Mouse (Mus musculus): Measurements from ENCODE around the gene Etfb. TPM values are rescaled to one million over a fixed set of nuclear protein-coding genes. Genes with fewer than 3 reads are reported as not detected.
A peak's percentile ranks its signal among the peaks of the same experiment; 100 is the strongest.

Gene Etfb
- total and polyA plus RNA-seq, 2 experiments from 2014 or later: 42.9 to 148 TPM

- 0% methylated on average over 7 of the region's 13 CpGs for WGBS
- TF ChIP-seq CTCF (IDR thresholded peaks at IDR 0.05; ENCODE audit: low read depth): no peak
- no peaks in the 10 kb centered on the region for H3K9me3 ChIP-seq (ENCODE audit: low read length)
Observed at GRCm38 (mm10) chr7:43490182-43490584, 46.3 kb downstream of the Etfb start.

GRCm38 (mm10) chr7:43490861-43491260 lies 47.0 kb downstream of the Etfb start:
- Histone ChIP-seq H3K4me1 (ENCODE audit: insufficient read depth, low read length) (peaks cover 8% of the 10 kb centered on the region; the same call in 1 of the 2 replicates), H3K27ac (peak overlapping the region; percentile 82; the same call in 1 of the 2 replicates), H3K4me3 (ENCODE audit: low read length) (peak overlapping the region; percentile 78; the same call in 1 of the 2 replicates), H3K27me3 (ENCODE audit: insufficient read depth, low read length) (no peaks in the 10 kb centered on the region), H3K36me3 (ENCODE audit: insufficient read depth, low read length) (no peaks in the 10 kb centered on the region), H3K9ac (replicated peaks; ENCODE audit: low read length) (no peak overlapping the region), H3K9me3 (ENCODE audit: low read length) (no peaks in the 10 kb centered on the region), H3K4me2 (ENCODE audit: low read depth, low read length) (no peak overlapping the region)
- DNase-seq (ENCODE audit: low spot score) (no peak), ATAC-seq (no peak)
- TF ChIP-seq CTCF (IDR thresholded peaks at IDR 0.05; ENCODE audit: low read depth): no peak
- WGBS: 68% methylated on average over 9 of the region's 9 CpGs

More at GRCm38 (mm10) chr7:43490182-43490584, 46.3 kb downstream of the Etfb start:
- H3K27ac ChIP-seq: peak overlapping the region; percentile 82
- DNase-seq (ENCODE audit: low spot score): peak; percentile 88
- H3K9ac ChIP-seq (replicated peaks; ENCODE audit: low read length): peak overlapping the region; percentile 91
- ATAC-seq: peak; percentile 89
- H3K27me3 ChIP-seq (ENCODE audit: insufficient read depth, low read length): no peaks in the 10 kb centered on the region
- H3K36me3 ChIP-seq (ENCODE audit: insufficient read depth, low read length): no peaks in the 10 kb centered on the region
- H3K4me1 ChIP-seq (ENCODE audit: insufficient read depth, low read length): peaks cover 8% of the 10 kb centered on the region; the same call in 1 of the 2 replicates
- peak overlapping the region; percentile 73 for H3K4me2 ChIP-seq (ENCODE audit: low read depth, low read length)
- peak overlapping the region; percentile 78 for H3K4me3 ChIP-seq (ENCODE audit: low read length)

- Histone ChIP-seq H3K27ac (no peak overlapping the region), H3K4me3 (ENCODE audit: low read length) (no peak overlapping the region), H3K36me3 (ENCODE audit: insufficient read depth, low read length) (no peaks in the 10 kb centered on the region), H3K27me3 (ENCODE audit: insufficient read depth, low read length) (no peaks in the 10 kb centered on the region), H3K9me3 (ENCODE audit: low read length) (no peaks in the 10 kb centered on the region), H3K4me1 (ENCODE audit: insufficient read depth, low read length) (no peaks in the 10 kb centered on the region), H3K9ac (replicated peaks; ENCODE audit: low read length) (no peak overlapping the region), H3K4me2 (ENCODE audit: low read depth, low read length) (peak overlapping the region; percentile 28; the same call in 1 of the 2 replicates)
- 13% methylated on average over 21 of the region's 21 CpGs for WGBS
- ATAC-seq (peak; percentile 80), DNase-seq (ENCODE audit: low spot score) (peak; percentile 86)
- TF ChIP-seq CTCF (IDR thresholded peaks at IDR 0.05; ENCODE audit: low read depth): peak; percentile 89
Observed at GRCm38 (mm10) chr7:43495343-43496021, 51.6 kb downstream of the Etfb start.

Small RNA genes lying within 50 kb of the gene (microRNA-seq; reads per million reads assigned to microRNA genes)
- 0.53 to 1.4 reads per million in 2 experiments for gene Mir7051

Other genes starting within 250 kb of the Etfb start
- gene Zfp715, start 130.8 kb upstream of the Etfb start, total RNA-seq (2014; rRNA removed): 14.3 and 21.2 TPM in 2 replicates
- gene Zfp715, start 130.8 kb upstream of the Etfb start, polyA plus RNA-seq (2015; fragmentation: Nextera tagmentation; extraction: Ambion mirVana): 11.8 and 13.4 TPM in 2 replicates
- not detected in 2 replicates for gene Siglecf, start 92.7 kb upstream of the Etfb start, total RNA-seq (2014; rRNA removed)
- gene Siglecf, start 92.7 kb upstream of the Etfb start, polyA plus RNA-seq (2015; fragmentation: Nextera tagmentation; extraction: Ambion mirVana): 0.26 and 0.30 TPM in 2 replicates
- 0.22 TPM in 1 of 2 replicates, not detected in the other for gene Siglecg, start 35.9 kb upstream of the Etfb start, total RNA-seq (2014; rRNA removed)
- not detected in 2 replicates for gene Siglecg, start 35.9 kb upstream of the Etfb start, polyA plus RNA-seq (2015; fragmentation: Nextera tagmentation; extraction: Ambion mirVana)
- gene Lim2, start 16.4 kb upstream of the Etfb start, total RNA-seq (2014; rRNA removed): not detected in 2 replicates
- gene Lim2, start 16.4 kb upstream of the Etfb start, polyA plus RNA-seq (2015; fragmentation: Nextera tagmentation; extraction: Ambion mirVana): not detected in 2 replicates
- not detected in 2 replicates for gene Nkg7, start 7.0 kb upstream of the Etfb start, total RNA-seq (2014; rRNA removed)
- gene Nkg7, start 7.0 kb upstream of the Etfb start, polyA plus RNA-seq (2015; fragmentation: Nextera tagmentation; extraction: Ambion mirVana): 0.28 TPM in 1 of 2 replicates, not detected in the other
- not detected in 2 replicates for gene Cldnd2, start 3.3 kb upstream of the Etfb start, total RNA-seq (2014; rRNA removed)
- not detected in 2 replicates for gene Cldnd2, start 3.3 kb upstream of the Etfb start, polyA plus RNA-seq (2015; fragmentation: Nextera tagmentation; extraction: Ambion mirVana)
- gene Gm45233, start within 50 bp of the Etfb start, total RNA-seq (2014; rRNA removed): 2.6 TPM in 1 of 2 replicates, not detected in the other
- gene Gm45233, start within 50 bp of the Etfb start, polyA plus RNA-seq (2015; fragmentation: Nextera tagmentation; extraction: Ambion mirVana): 0.43 and 0.83 TPM in 2 replicates
- gene Vsig10l, start 19.1 kb downstream of the Etfb start, total RNA-seq (2014; rRNA removed): 15.8 and 20.1 TPM in 2 replicates
- gene Vsig10l, start 19.1 kb downstream of the Etfb start, polyA plus RNA-seq (2015; fragmentation: Nextera tagmentation; extraction: Ambion mirVana): 23.1 and 25.8 TPM in 2 replicates
- gene Iglon5, start 46.0 kb downstream of the Etfb start, total RNA-seq (2014; rRNA removed): 64.7 and 69.9 TPM in 2 replicates
- 8.0 and 8.6 TPM in 2 replicates for gene Iglon5, start 46.0 kb downstream of the Etfb start, polyA plus RNA-seq (2015; fragmentation: Nextera tagmentation; extraction: Ambion mirVana)
- gene 4931406B18Rik, start 61.9 kb downstream of the Etfb start, total RNA-seq (2014; rRNA removed): 0.05 TPM in 1 of 2 replicates, not detected in the other
- gene 4931406B18Rik, start 61.9 kb downstream of the Etfb start, polyA plus RNA-seq (2015; fragmentation: Nextera tagmentation; extraction: Ambion mirVana): not detected in 2 replicates
- 1.4 and 2.0 TPM in 2 replicates for gene Cd33, start 100.3 kb downstream of the Etfb start, total RNA-seq (2014; rRNA removed)
- gene Cd33, start 100.3 kb downstream of the Etfb start, polyA plus RNA-seq (2015; fragmentation: Nextera tagmentation; extraction: Ambion mirVana): 1.8 and 2.0 TPM in 2 replicates
- gene Zfp658, start 118.2 kb downstream of the Etfb start, total RNA-seq (2014; rRNA removed): 8.0 and 8.3 TPM in 2 replicates
- 2.5 and 3.3 TPM in 2 replicates for gene Zfp658, start 118.2 kb downstream of the Etfb start, polyA plus RNA-seq (2015; fragmentation: Nextera tagmentation; extraction: Ambion mirVana)
- 10.8 and 11.6 TPM in 2 replicates for gene Zfp719, start 135.5 kb downstream of the Etfb start, total RNA-seq (2014; rRNA removed)
- gene Zfp719, start 135.5 kb downstream of the Etfb start, polyA plus RNA-seq (2015; fragmentation: Nextera tagmentation; extraction: Ambion mirVana): 4.7 and 5.3 TPM in 2 replicates
- gene Zfp819, start 163.1 kb downstream of the Etfb start, total RNA-seq (2014; rRNA removed): 1.0 TPM in 1 of 2 replicates, not detected in the other
- 0.40 and 0.62 TPM in 2 replicates for gene Zfp819, start 163.1 kb downstream of the Etfb start, polyA plus RNA-seq (2015; fragmentation: Nextera tagmentation; extraction: Ambion mirVana)
- not detected in 2 replicates for gene Ceacam18, start 190.6 kb downstream of the Etfb start, total RNA-seq (2014; rRNA removed)
- 0.08 TPM in 1 of 2 replicates, not detected in the other for gene Ceacam18, start 190.6 kb downstream of the Etfb start, polyA plus RNA-seq (2015; fragmentation: Nextera tagmentation; extraction: Ambion mirVana)
- gene Siglece, start 216.1 kb downstream of the Etfb start, total RNA-seq (2014; rRNA removed): not detected in 2 replicates
- gene Siglece, start 216.1 kb downstream of the Etfb start, polyA plus RNA-seq (2015; fragmentation: Nextera tagmentation; extraction: Ambion mirVana): 0.40 and 0.48 TPM in 2 replicates
- gene Ctu1, start 227.9 kb downstream of the Etfb start, total RNA-seq (2014; rRNA removed): 32.4 and 36.4 TPM in 2 replicates
- gene Ctu1, start 227.9 kb downstream of the Etfb start, polyA plus RNA-seq (2015; fragmentation: Nextera tagmentation; extraction: Ambion mirVana): 14.5 and 14.7 TPM in 2 replicates
- gene Klk14, start 246.3 kb downstream of the Etfb start, total RNA-seq (2014; rRNA removed): not detected in 2 replicates
- not detected in 2 replicates for gene Klk14, start 246.3 kb downstream of the Etfb start, polyA plus RNA-seq (2015; fragmentation: Nextera tagmentation; extraction: Ambion mirVana)